Mouse (Mus musculus) T-cell, adult 2 months (primary cell): ENCODE measurements at regions not wholly inside any gene's neighbourhood (a gene's known extent, or its start where the extent isn't known, plus 50 kb on each side); places are given as distances from the start of the nearest gene placed in this dataset.
"Not testable (repeated sequence)": the region's sequence is repeated elsewhere in the genome, so short reads cannot be mapped to it uniquely, and the experiment has no call there.

Source experiments
- DNase-seq: peaks from one replicate; pipeline ENCODE4 v3.0.0; 2022; ENCODE audit warnings: low spot score

- DNase-seq: no peak
Measured at GRCm38 (mm10) chr3:58226447-58227321, 187.8 kb upstream of the Tsc22d2 start.

- DNase-seq: no peak
Measured at GRCm38 (mm10) chr3:58227322-58227627, 187.2 kb upstream of the Tsc22d2 start.

- DNase-seq: no peak
Measured at GRCm38 (mm10) chr3:58228189-58228588, 186.3 kb upstream of the Tsc22d2 start.

GRCm38 (mm10) chr3:58231746-58232145, 182.8 kb upstream of the Tsc22d2 start:
- no peak for DNase-seq

GRCm38 (mm10) chr3:58233296-58233695, 181.2 kb upstream of the Tsc22d2 start:
- DNase-seq: no peak

GRCm38 (mm10) chr3:58234846-58235630, 179.5 kb upstream of the Tsc22d2 start:
- no peak for DNase-seq

GRCm38 (mm10) chr3:58238111-58238510, 176.4 kb upstream of the Tsc22d2 start:
- no peak for DNase-seq

- no peak for DNase-seq
Measured at GRCm38 (mm10) chr3:58240775-58241174, 173.7 kb upstream of the Tsc22d2 start.

GRCm38 (mm10) chr3:58245361-58245760, 169.2 kb upstream of the Tsc22d2 start:
- no peak for DNase-seq

GRCm38 (mm10) chr3:58247989-58248388, 166.5 kb upstream of the Tsc22d2 start:
- DNase-seq: no peak

- DNase-seq: no peak
Measured at GRCm38 (mm10) chr3:58253942-58254341, 160.6 kb upstream of the Tsc22d2 start.

GRCm38 (mm10) chr3:58267606-58268325, 146.7 kb upstream of the Tsc22d2 start:
- no peak for DNase-seq

- DNase-seq: not testable (repeated sequence)
Measured at GRCm38 (mm10) chr3:58271441-58271840, 143.1 kb upstream of the Tsc22d2 start.

- no peak for DNase-seq
Measured at GRCm38 (mm10) chr3:58281291-58281690, 133.2 kb upstream of the Tsc22d2 start.

- DNase-seq: not testable (repeated sequence)
Measured at GRCm38 (mm10) chr3:58284371-58284770, 130.1 kb upstream of the Tsc22d2 start.

GRCm38 (mm10) chr3:58295810-58296209, 118.7 kb upstream of the Tsc22d2 start:
- DNase-seq: no peak

GRCm38 (mm10) chr3:58300213-58300612, 114.3 kb upstream of the Tsc22d2 start:
- no peak for DNase-seq

GRCm38 (mm10) chr3:58300801-58301485, 113.6 kb upstream of the Tsc22d2 start:
- DNase-seq: no peak

- no peak for DNase-seq
Measured at GRCm38 (mm10) chr3:58302322-58302721, 112.2 kb upstream of the Tsc22d2 start.

- no peak for DNase-seq
Measured at GRCm38 (mm10) chr3:58303746-58304145, 110.8 kb upstream of the Tsc22d2 start.

GRCm38 (mm10) chr3:58309601-58310000, 104.9 kb upstream of the Tsc22d2 start:
- DNase-seq: no peak

- DNase-seq: no peak
Measured at GRCm38 (mm10) chr3:58310390-58310789, 104.1 kb upstream of the Tsc22d2 start.
